Mouse (Mus musculus) ovary, adult 18-20 months (tissue): Measurements from ENCODE around the gene Prepl.

ENCODE experiments used
- DNase-seq: peaks from one replicate; pipeline ENCODE4 v3.0.0; 2022; ENCODE audit warnings: low spot score, mixed read lengths

Gene Prepl

DNA sequence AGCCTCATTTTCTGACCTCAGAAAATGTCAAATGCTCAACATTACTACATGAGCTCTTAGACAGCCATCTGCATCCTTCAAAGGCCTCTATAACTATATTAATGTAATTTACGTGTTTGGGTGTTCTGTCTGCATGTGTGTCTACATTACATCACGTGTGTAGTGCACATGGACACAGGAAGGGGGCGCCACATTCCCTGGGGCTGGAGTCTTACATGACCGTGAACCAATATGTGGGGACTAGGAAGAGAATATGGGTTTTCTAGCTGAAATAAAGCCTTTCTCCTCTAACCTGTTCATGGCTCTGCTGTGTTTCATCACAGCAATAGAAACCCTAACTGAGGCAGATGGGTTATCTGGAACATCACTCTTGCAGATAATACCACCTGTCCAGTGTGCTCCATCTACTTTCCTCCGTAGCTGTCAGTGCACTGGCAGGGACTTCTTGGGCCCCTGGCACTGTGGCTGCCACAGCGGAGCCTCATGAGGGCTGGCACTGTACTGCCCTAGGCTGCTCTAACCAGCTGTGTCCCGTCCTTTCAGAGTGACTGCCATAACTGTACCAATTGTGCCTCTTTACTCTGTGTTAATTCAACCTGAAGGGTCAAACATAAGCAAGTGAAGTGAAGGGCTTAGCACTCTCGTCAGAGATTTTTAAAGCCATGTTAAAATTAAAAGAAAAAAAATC is 18.8 kb downstream of the Prepl start:
- no peak for DNase-seq

DNA sequence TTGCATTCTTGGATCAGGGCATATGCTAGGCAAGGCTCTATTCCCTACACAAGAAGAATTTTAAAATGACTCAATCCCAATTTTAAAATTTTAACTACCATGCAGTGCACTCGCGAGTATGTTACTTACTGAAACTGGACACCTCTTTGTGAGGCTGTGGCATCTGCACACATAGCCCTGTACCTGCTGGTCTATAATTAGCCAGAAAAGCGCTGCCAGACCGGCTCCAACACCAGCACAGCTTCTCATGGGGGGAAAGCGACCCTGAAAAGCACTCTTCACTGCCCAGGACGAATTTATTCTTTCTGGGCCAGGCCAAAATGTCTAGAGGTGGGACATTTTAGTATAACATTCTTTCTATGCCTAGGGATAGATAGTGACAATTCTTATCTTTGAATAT is 19.4 kb downstream of the Prepl start:
- DNase-seq = no peak

DNA sequence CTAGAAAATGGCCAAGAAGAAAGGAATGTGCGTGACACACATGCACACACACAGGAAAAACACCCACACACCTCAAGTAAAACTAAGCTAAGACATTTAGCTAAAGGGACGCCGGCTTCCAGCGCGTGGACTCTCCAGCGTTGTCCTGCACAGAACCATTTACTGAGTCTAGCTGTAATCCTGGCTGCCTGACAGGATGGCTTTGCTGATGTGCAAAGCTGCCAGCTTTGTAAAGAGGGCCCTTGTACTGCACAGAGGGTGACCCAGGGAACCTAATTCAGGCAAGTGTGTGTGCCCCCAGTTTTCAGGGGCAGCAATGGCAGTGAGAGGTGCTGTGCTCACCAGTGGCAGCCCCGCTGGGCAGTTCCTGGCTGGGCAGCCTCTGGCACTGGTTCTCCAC is 22.7 kb downstream of the Prepl start:
- no peak for DNase-seq

DNA sequence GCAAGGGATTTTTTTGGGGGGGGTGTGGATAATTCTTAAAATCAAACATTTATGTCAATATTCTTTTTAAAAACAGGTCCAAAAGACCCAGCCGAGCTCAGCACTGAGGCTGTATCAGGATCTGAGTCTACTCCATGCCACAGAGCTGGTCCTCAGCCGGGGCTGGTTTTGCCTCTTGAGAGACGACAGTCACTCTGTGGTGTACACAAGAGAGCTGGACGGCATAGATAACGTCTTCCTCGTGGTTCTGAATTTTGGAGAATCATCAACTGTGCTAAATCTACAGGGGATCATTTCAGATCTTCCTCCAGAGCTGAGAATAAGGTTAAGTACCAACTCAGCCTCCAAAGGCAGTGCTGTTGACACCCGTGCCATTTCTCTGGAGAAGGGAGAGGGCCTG is 26.5 kb downstream of the Prepl start:
- DNase-seq = no peak

DNA sequence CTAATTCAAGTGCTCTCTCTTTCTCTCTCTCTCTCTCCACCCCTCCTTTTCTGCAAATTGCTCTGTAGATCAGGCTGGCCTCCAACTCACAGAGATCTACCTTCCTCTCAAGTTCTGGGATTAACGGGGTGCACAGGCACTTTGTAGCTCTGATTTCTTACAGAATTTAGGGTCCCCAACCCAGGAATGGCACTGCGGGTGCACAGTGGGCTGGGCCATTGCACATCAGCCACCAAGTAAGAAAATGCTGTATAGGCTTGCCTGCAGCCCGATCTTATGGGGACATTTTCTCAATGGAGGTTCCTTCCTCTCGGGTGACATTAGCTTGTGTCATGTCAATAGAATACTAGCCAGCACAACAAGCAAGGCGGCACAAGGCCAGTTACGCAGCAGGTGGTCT is 30.9 kb downstream of the Prepl start:
- no peak for DNase-seq

DNA sequence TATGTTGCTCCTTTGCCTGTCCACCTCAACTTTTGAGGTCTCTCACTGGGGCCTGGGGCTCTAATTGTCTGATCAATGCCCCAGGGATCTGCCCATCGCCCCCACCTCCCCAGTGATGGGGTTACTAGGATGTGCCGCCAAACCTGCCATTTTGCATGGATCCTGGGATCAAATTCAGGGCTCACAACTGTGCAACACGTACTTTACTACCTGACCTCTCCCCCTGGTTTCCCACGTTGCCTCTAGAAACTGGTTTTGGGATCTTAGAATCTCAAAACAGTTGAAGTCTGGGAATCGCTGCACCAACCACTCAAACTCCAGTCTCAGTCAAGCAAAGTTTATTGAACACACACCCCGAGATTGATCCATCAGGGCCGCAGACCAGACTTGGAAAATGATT is 31.8 kb downstream of the Prepl start:
- no peak for DNase-seq

DNA sequence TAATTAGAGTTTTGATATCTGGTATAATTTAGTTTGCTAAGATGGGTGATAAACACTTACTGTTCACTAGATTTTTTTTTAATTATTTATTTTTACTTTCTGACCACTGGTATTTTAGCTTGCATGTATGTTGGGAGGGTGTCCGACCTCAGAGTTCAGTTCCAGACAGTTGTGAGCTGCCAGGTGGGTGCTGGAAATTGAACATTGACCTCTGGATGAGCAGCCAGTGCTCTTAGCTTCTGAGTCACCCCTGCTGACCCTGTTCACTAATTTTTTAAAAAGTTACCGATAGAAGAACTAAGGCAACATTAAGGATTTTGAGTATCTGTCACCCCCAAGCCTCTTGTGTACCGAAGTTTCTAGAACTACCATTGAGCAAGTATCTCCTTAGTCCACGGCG is 41.7 kb downstream of the Prepl start:
- no peak for DNase-seq

DNA sequence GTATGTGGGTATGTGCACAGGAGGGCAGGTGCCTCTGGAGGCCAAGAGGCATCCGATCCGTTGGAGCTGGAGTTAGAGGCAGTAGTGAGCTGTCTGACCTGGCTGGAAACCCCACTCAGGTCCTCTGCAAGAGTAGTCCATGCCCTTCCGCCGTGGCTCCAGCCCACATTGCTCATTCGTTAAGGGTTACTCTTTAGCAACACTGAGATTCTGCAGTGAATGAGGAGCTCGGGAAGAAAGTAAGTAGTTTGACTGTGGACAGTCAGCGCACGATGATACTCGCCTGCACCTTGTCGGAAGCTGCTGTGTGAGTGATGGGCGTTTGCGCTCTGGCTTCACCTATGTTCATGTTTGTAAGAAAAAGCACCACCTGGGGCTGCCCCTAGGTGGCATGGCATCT is 44.9 kb downstream of the Prepl start:
- no peak for DNase-seq

DNA sequence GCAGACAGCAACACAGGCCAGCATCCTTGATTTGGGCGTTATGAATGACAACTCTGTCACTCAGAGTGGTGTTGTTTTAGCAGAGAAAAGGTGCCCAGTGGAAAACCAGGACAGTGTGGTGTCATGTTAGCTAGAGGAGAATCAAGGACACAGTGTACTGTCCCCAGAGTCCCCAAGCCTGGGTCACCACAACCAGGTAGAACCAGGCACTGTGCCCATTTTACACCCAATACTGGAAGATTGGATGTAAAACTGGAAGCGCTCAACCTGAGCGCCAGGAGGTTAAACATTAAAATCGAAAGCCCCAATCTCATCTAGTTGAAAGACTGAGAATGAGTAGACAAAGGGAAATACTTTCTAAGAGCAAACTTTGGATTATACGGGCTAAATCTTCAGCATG is 45.6 kb downstream of the Prepl start:
- no peak for DNase-seq

DNA sequence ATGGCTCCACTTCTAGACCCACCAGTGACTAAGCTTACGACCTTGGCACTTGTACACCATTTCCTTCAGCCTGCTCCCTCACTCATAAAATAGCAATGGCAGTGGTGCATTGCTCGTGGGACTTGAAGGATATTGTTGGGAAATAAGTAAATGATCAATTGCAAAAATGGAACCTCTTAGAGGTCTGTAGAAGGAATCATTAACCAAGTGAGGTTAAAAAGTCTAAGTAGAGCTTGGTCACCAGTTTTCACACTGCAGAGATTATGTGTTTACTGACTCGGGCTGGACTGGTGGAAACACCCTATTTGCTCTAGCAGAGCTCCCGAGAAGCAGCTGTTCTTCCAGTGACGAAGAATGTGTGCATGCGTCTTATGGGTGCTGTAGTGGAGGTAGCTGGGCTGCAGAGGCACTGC is 46.6 kb downstream of the Prepl start:
- no peak for DNase-seq

DNA sequence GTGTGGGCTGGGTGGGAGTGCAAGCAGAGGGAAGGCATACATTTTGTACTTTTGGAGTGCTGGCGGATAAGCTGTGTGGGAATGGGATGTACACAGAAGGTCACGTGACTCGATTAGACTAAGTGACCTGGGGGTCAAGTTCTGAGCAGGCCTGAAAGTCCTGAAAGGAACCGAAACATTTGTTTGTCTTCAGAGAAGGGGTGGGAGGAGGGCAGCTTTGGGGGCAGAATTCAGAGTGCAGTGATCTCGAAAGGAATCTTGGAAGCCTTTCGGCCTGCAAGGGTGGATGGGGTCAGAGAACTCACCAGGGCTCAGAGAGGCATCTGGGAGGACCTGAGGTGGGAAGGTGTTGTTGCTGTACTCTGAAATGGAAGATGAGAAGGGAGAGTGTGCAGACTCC is 47.6 kb downstream of the Prepl start:
- DNase-seq = no peak

DNA sequence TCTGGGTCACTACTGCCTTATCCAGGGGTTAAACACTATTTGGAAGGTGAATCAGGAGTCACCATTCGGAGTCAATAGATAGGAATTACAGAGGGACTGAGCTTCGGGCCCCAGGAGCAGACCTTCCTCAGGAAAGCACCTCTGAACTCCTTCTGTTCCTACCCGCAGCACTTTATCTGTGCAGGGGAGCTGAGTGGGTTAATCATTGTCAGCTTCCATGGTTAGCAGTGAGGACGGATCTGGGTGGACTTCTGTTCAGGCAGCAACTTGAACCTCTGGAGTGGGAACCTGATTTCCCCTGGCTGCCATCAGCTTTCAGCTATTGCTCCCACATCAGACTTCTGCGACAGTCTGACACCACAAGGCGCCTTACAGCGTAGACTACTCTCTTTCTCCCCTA is 49.1 kb downstream of the Prepl start:
- DNase-seq = no peak

DNA sequence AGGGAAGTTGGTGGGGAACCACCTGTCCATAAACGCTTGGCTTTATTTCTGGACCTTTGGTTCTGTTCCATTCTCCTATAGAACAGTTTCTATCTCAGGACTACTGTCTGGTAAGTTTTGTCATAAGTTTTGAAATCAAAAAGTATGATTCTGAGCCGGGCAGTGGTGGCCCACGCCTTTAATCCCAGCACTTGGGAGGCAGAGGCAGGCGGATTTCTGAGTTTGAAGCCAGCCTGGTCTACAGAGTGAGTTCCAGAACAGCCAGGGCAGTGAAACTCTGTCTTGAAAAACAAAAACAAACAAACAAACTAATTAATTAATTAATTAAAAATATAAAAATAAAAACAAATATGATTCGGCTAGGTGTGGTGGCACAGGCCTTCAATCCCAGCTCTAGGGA is 51.3 kb downstream of the Prepl start:
- DNase-seq = no peak

DNA sequence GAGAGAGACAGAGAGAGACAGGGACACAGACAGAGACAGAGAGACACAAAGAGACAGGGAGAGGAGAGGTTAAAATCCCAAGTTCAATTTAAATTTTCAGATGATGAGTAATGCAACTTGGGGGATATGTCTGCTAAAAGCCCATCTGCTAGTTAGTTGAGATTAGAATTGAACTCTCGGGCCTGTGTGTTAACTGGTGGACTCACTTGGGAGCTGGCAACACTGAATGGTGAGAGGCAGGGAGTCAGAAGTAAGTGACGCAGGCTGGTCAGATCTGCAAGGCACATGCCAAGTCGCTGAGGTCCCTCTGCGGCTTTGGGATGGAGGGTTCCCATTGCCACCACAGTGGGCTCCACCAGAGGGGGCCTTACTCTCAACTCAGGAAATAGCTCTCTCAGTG is 51.7 kb downstream of the Prepl start:
- DNase-seq = no peak

DNA sequence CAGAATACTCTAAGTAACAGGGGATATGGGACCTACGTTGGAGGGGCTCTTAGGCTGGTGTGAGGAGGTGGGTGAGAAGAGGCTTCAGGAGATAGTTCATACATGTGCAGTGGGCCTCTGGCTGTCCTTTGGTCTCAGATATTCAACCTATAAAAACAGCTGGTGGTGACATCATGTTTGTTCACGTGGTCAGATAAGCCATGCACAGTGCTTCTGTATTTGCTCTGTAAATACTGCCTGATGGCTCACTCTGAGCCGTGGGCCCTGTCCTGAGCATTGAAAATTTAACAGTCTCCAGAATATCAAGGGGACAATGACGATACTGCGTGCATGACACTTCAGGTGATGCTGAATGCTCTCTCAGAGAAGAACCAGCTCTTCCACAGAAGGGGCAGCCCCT is 52.2 kb downstream of the Prepl start:
- no peak for DNase-seq

DNA sequence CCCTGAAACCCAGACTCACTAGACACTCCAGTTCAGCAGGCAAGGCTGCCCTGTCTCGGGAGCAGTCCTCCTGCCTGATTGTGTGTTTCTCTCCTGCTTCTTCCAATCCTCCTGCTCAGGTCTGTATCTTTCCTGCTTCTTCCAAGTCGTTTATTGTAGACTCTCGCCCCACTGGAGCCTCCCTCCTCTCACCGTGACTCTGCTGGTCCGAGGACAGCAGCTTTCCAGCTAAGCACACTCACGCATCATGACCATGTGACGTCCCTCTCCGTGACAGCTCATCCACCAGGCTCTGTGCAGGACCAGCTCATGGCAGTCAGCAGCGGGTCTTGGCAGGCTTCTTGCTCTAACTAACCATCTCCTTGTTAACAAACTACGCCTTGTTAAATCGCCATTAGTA is 56.0 kb downstream of the Prepl start:
- no peak for DNase-seq

DNA sequence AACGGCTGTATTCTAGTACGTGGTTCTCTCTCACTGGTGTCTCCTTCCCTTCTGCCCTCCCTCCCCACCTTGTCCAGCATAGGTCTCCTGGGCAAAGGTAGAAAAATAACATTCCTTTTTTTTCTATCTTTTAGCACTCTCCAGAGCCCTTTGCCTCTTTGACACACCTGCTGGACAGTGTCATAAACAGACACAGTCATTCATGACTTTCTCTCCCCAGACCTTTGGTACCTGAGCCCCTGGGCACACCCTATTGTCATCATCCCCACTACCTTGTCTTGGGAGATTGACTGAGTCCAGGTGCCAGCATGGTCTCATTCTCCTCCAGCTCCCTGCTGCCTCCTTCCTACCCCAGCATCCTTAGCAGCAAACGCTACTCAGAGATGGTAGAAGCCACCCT is 57.0 kb downstream of the Prepl start:
- DNase-seq = no peak

DNA sequence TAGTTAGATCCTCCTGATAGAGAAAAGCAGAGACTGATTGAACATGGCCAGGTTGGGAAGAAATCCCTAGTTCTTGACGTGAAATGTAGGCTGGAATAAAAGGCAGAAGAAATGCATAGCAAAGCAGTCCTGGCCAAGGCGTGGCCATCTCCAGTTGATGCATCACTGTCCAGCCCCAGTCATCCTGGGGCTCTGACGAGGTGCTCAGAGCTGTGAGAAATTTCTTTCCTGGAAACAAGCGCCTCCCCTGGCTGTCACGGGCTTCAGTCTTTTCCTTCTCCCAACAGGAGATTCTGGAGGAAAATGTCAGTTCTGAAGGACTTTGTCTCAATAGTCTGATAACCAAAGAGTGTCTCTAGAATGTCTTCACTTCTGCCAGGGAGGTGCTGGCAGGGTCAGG is 59.4 kb downstream of the Prepl start:
- no peak for DNase-seq

DNA sequence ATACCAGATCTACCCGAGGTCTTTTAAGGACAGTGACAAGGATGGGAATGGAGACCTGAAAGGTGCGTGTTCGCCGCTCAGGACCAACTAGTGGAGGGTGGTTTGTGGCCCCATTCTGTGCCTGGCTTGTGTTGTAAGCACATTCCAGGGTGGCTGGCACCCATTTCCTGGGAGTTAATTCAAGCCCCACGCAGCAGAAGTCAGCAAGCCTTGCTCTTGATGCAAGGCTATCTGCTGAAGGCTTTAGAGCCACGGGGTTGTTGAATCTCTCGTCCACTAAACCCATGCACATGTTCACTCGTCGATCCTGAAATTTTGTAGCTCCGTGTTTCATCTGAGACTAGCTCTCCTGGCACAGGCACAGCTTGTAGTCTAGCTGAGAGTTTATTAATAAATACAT is 61.2 kb downstream of the Prepl start:
- no peak for DNase-seq

DNA sequence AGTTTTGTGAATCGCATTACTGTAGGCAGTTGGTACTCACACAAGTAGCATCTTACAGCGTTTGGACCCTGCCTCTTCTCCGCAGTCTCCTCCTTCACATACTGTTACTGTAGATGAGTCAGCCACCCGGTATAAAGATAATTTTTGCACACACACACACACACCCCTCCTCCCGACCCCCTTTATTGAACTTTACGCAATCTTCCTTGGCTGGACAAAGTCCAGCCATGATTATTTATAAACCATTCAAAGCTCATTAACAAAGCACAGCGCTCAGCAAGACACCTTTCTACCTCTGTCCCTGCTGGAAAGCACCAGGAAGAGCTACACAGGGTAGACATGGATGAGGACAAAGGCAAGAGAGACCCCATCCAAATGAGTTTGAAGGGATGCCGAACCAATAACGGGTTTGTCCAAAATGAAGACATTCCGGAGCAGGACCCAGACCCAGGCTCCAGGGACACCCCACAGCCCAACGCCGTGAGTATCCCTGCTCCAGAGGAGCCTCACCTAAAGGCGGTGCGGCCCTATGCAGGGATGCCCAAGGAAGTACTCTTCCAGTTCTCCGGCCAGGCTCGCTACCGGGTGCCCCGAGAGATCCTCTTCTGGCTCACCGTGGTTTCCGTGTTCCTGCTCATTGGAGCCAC is 61.8 kb downstream of the Prepl start, which contains the start of gene Slc3a1:
Gene Slc3a1, plus strand, starts transcription at position 284 of the 647 bp plus-strand sequence.
- DNase-seq = no peak

DNA sequence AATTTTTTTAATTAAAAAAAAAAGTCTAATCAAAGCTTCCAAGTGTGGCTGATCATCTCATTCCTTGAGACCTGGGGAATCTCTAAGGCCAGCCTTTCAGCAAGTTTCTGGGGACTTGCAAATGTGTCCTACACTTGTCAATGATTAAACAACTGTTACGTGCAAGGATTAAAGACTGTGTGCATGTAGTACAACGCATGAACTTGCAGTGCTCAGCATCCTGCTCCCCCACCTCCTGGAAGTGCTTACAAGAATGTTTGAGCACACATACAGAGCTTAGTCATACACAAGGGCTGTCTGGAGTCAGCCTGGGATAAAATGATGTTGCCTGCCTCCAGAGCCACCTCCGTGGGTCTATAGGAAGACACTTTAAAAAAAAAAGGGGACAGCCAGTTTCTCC is 62.8 kb downstream of the Prepl start:
- DNase-seq = no peak

DNA sequence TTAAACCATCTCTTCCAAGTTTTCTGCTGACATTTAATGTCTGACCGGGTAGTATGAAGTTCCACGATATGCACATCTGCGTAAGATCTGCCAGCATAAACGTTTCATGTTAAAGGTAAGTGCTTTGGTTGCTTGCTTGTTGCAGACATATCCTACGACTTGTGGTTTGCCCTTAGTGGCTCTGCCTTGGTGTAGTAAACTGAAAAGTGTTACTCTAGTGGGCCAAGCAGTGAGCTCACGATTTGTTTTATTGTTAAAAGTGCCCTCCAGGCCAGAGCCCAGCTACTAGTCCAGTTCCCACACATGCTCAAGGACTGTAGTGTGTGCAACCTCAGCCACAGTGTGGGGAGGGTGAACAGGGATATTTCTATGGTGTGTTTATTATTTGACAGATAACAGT is 63.6 kb downstream of the Prepl start:
- no peak for DNase-seq

DNA sequence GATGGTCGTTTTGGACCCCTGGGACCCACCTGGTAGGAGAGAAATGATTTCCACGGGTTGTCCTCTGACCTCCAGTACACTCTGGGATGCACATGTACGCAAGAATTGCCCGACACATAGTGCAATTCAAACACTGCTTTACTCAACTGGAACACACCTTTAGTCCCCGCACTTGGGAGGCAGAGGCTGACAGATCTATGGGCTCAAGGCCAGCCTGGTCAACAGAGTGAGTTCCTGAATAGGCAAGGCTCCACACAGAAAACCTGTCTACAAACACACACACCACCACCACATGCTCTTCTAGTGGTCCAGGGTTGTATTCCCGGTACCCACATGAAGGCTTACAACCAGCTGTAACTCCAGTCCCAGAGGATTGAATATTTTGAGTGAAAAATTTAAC is 64.9 kb downstream of the Prepl start:
- DNase-seq = no peak

DNA sequence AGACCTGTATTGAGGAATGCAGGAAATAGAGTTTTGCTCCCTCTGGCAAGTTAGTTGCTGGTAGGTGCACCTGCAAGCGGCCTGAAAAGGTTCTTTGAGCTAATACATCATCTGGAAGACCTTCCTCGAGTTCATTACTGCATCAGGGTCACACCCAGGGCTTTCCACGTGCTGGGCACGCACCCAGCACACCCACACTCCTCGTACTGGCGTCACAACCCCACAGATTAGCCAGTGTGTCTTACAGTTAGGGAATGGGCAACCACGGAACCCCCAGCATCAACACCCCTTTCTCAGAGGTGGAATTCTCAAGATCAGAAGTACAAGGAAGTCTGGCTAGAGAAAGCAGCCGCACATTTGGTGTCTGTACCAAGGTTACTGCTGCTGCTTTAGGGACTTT is 65.8 kb downstream of the Prepl start:
- no peak for DNase-seq
